Mouse (Mus musculus) ovary, adult 18-20 months (tissue): ENCODE measurements around the gene Olfr1076.
"Not testable (repeated sequence)": the region's sequence is repeated elsewhere in the genome, so short reads cannot be mapped to it uniquely, and the experiment has no call there.

Experiments
- DNase-seq: peaks from one replicate; pipeline ENCODE4 v3.0.0; 2022; ENCODE audit warnings: low spot score, mixed read lengths

Olfr1076 gene

GRCm38 (mm10) chr2:86508161-86508560, at the start of gene Olfr1076:
TSS of gene Olfr1076 (plus strand) at chr2:86508461.
- DNase-seq = no peak

- DNase-seq = no peak
These were observed 47.8 kb upstream of the Olfr1076 start for GRCm38 (mm10) chr2:86460434-86460833.

- DNase-seq = peak; percentile 2
These were observed 43.7 kb upstream of the Olfr1076 start for GRCm38 (mm10) chr2:86464442-86465109.

GRCm38 (mm10) chr2:86487286-86487685, 21.0 kb upstream of the Olfr1076 start, which contains the start of gene Olfr228:
TSS of gene Olfr228 (minus strand) at chr2:86487386.
- DNase-seq = no peak

GRCm38 (mm10) chr2:86530991-86531390, 22.7 kb downstream of the Olfr1076 start:
- DNase-seq = no peak

- no peak for DNase-seq
These were observed 34.1 kb downstream of the Olfr1076 start, which contains the start of gene Olfr1079 for GRCm38 (mm10) chr2:86542380-86542779. TSS of gene Olfr1079 (minus strand) at chr2:86542480.

- not testable (repeated sequence) for DNase-seq
These were observed 49.9 kb downstream of the Olfr1076 start, which contains the start of gene Olfr1080 for GRCm38 (mm10) chr2:86558135-86558534. TSS of gene Olfr1080 (minus strand) at chr2:86558235.
